Mouse (Mus musculus) cerebellum, adult 2 months (tissue): Measurements from ENCODE around the gene Ranbp9.

ENCODE experiments used
- CTCF ChIP-seq: fragments of 200-500 bp; IDR thresholded peaks from 2 replicates; pipeline ENCODE4 v1.5.1; 2011; ENCODE audit warnings: low read depth, mild to moderate bottlenecking, control low read depth, low read length, moderate library complexity, borderline replicate concordance; ENCODE audit not compliant: insufficient read depth
- POLR2A ChIP-seq: fragments of 200-500 bp; IDR thresholded peaks from 2 replicates; pipeline ENCODE4 v1.6.1; 2011; ENCODE audit warnings: low read length, control low read depth, borderline replicate concordance; ENCODE audit not compliant: insufficient read depth

- no peak for TF ChIP-seq CTCF
- no peak for TF ChIP-seq POLR2A
These were observed 6.4 kb downstream of the Ranbp9 start for GRCm38 (mm10) chr13:43474722-43475121.
